Mouse (Mus musculus) heart, embryonic 11.5 days (tissue): Measurements from ENCODE around the gene Mfng. TPM values are rescaled to one million over a fixed set of nuclear protein-coding genes. Genes with fewer than 3 reads are reported as not detected.

Experiments
- ATAC-seq: fragments of 200-750 bp; cut with Nextera tagmentation; replicated peaks from 2 replicates; pipeline ENCODE4 v1.8.0; 2017; ENCODE audit warnings: moderate library complexity; ENCODE audit not compliant: insufficient number of reproducible peaks, low FRiP score, low TSS enrichment
- H3K27ac ChIP-seq: fragments of 300-500 bp; sonication (generic); 2 replicates; pipeline ENCODE4 v1.5.1; 2014; ENCODE audit warnings: mild to moderate bottlenecking, low read depth, low read length
- H3K27me3 ChIP-seq: fragments of 300-500 bp; sonication (generic); 2 replicates; pipeline ENCODE4 v1.6.1; 2014; ENCODE audit warnings: mild to moderate bottlenecking, low read length, mixed read lengths; ENCODE audit not compliant: control insufficient read depth, insufficient read depth
- H3K36me3 ChIP-seq: fragments of 300-500 bp; sonication (generic); 2 replicates; pipeline ENCODE4 v1.6.1; 2014; ENCODE audit warnings: mild to moderate bottlenecking, low read length, moderate library complexity, mixed read lengths; ENCODE audit not compliant: control insufficient read depth, insufficient read depth
- H3K4me1 ChIP-seq: fragments of 300-500 bp; sonication (generic); 2 replicates; pipeline ENCODE4 v1.6.1; 2014; ENCODE audit warnings: low read length; ENCODE audit not compliant: control insufficient read depth, insufficient read depth
- H3K4me2 ChIP-seq: fragments of 300-500 bp; sonication (generic); 2 replicates; pipeline ENCODE4 v1.6.1; 2014; ENCODE audit warnings: mild to moderate bottlenecking, moderate library complexity
- H3K4me3 ChIP-seq: fragments of 300-500 bp; sonication (generic); 2 replicates; pipeline ENCODE4 v1.5.1; 2014; ENCODE audit warnings: low read depth, low read length
- H3K9ac ChIP-seq: fragments of 300-500 bp; sonication (generic); 2 replicates; pipeline ENCODE4 v1.6.1; 2014; ENCODE audit warnings: mild to moderate bottlenecking, low read depth, low read length, moderate library complexity
- H3K9me3 ChIP-seq: fragments of 300-500 bp; sonication (generic); replicated peaks from 2 replicates; pipeline ENCODE4 v1.6.1; 2016; ENCODE audit warnings: low read length; ENCODE audit not compliant: control insufficient read depth
- WGBS: fragments of 180-500 bp; shearing (Covaris S2); extraction: QIAGEN DNeasy Blood & Tissue Kit; methylation state at CpG from one replicate; pipeline ENCODE4 v1.1.7; 2014; ENCODE audit not compliant: insufficient replicate concordance; 5-methylcytosine and 5-hydroxymethylcytosine counted together
- polyA plus RNA-seq: library from polyadenylated mRNA; unstranded; fragments of >200 nt; fragmentation: Nextera tagmentation; extraction: Ambion mirVana; gene quantifications from 2 replicates; pipeline ENCODE4 v1.2.1, GENCODE M21; 2014

The Mfng gene
- polyA plus RNA-seq, 1 experiment from 2014 or later: 3.0 TPM

- Histone ChIP-seq H3K27ac (no peak overlapping the region), H3K4me2 (no peak overlapping the region), H3K27me3 (no peaks in the 10 kb centered on the region), H3K36me3 (no peaks in the 10 kb centered on the region), H3K9ac (no peak overlapping the region), H3K4me3 (no peak overlapping the region), H3K4me1 (no peaks in the 10 kb centered on the region), H3K9me3 (0 out of 2 replicates have a peak, but pooled peaks cover 3% of the 10 kb centered on the region)
- no peak for ATAC-seq
- WGBS: 6% methylated on average over 5 of the region's 5 CpGs
Measured at GRCm38 (mm10) chr15:78744206-78744605, 29.1 kb downstream of the Mfng start.

- no peak overlapping the region for H3K9ac ChIP-seq
- H3K4me1 ChIP-seq: no peaks in the 10 kb centered on the region
- H3K27ac ChIP-seq: no peak overlapping the region
- H3K9me3 ChIP-seq: 0 out of 2 replicates have a peak, but pooled peaks cover 3% of the 10 kb centered on the region
- WGBS: 91% methylated on average over 7 of the region's 10 CpGs
- no peak for ATAC-seq
- H3K4me2 ChIP-seq: no peak overlapping the region
- H3K36me3 ChIP-seq: no peaks in the 10 kb centered on the region
- no peak overlapping the region for H3K4me3 ChIP-seq
- H3K27me3 ChIP-seq: no peaks in the 10 kb centered on the region
Measured at GRCm38 (mm10) chr15:78742831-78743230, 30.4 kb downstream of the Mfng start.

- Histone ChIP-seq H3K9ac (no peak overlapping the region), H3K27me3 (peaks cover 20% of the 10 kb centered on the region), H3K4me2 (no peak overlapping the region), H3K4me1 (no peaks in the 10 kb centered on the region), H3K27ac (no peak overlapping the region), H3K36me3 (no peaks in the 10 kb centered on the region), H3K9me3 (0 out of 2 replicates have a peak, but pooled peaks cover 3% of the 10 kb centered on the region), H3K4me3 (no peak overlapping the region)
- ATAC-seq: no peak
- WGBS: 56% methylated on average over 12 of the region's 12 CpGs
Measured at GRCm38 (mm10) chr15:78740662-78741061, 32.6 kb downstream of the Mfng start.

- no peak for ATAC-seq
- 49% methylated on average over 6 of the region's 6 CpGs for WGBS
Measured at GRCm38 (mm10) chr15:78737146-78737545, 36.1 kb downstream of the Mfng start.

GRCm38 (mm10) chr15:78736681-78737100 lies 36.6 kb downstream of the Mfng start:
- 0 out of 2 replicates have a peak, but pooled peaks cover 3% of the 10 kb centered on the region for H3K9me3 ChIP-seq
- ATAC-seq: no peak
- no peaks in the 10 kb centered on the region for H3K4me1 ChIP-seq
- no peaks in the 10 kb centered on the region for H3K36me3 ChIP-seq
- H3K27ac ChIP-seq: no peak overlapping the region
- no peak overlapping the region for H3K4me3 ChIP-seq
- H3K27me3 ChIP-seq: peaks cover 28% of the 10 kb centered on the region
- WGBS: 44% methylated on average over 7 of the region's 7 CpGs
- H3K4me2 ChIP-seq: no peak overlapping the region
- H3K9ac ChIP-seq: no peak overlapping the region

More at GRCm38 (mm10) chr15:78737146-78737545, 36.1 kb downstream of the Mfng start:
- Histone ChIP-seq H3K9me3 (0 out of 2 replicates have a peak, but pooled peaks cover 3% of the 10 kb centered on the region), H3K4me1 (no peaks in the 10 kb centered on the region), H3K4me3 (no peak overlapping the region), H3K27ac (no peak overlapping the region), H3K4me2 (no peak overlapping the region), H3K27me3 (peaks cover 28% of the 10 kb centered on the region), H3K9ac (no peak overlapping the region), H3K36me3 (no peaks in the 10 kb centered on the region)

- H3K9me3 ChIP-seq: 0 out of 2 replicates have a peak, but pooled peaks cover 3% of the 10 kb centered on the region
- H3K9ac ChIP-seq: no peak overlapping the region
- H3K27ac ChIP-seq: no peak overlapping the region
- WGBS: 55% methylated on average over 3 of the region's 3 CpGs
- no peak overlapping the region for H3K4me2 ChIP-seq
- H3K4me3 ChIP-seq: no peak overlapping the region
- H3K4me1 ChIP-seq: no peaks in the 10 kb centered on the region
- ATAC-seq: no peak
- peaks cover 28% of the 10 kb centered on the region for H3K27me3 ChIP-seq
- no peaks in the 10 kb centered on the region for H3K36me3 ChIP-seq
Measured at GRCm38 (mm10) chr15:78736181-78736579, 37.1 kb downstream of the Mfng start.

GRCm38 (mm10) chr15:78735431-78736180 lies 37.7 kb downstream of the Mfng start:
- H3K9ac ChIP-seq: no peak overlapping the region
- peaks cover 28% of the 10 kb centered on the region for H3K27me3 ChIP-seq
- no peaks in the 10 kb centered on the region for H3K36me3 ChIP-seq
- no peaks in the 10 kb centered on the region for H3K4me1 ChIP-seq
- H3K9me3 ChIP-seq: 0 out of 2 replicates have a peak, but pooled peaks cover 3% of the 10 kb centered on the region
- no peak for ATAC-seq
- WGBS: 36% methylated on average over 17 of the region's 17 CpGs
- H3K4me2 ChIP-seq: no peak overlapping the region
- H3K27ac ChIP-seq: no peak overlapping the region
- no peak overlapping the region for H3K4me3 ChIP-seq

GRCm38 (mm10) chr15:78731830-78732229 lies 41.4 kb downstream of the Mfng start:
- no peak for ATAC-seq
- H3K4me3 ChIP-seq: no peak overlapping the region
- 49% methylated on average over 4 of the region's 4 CpGs for WGBS
- no peaks in the 10 kb centered on the region for H3K9me3 ChIP-seq
- H3K4me1 ChIP-seq: no peaks in the 10 kb centered on the region
- H3K27ac ChIP-seq: no peak overlapping the region
- H3K36me3 ChIP-seq: no peaks in the 10 kb centered on the region
- no peak overlapping the region for H3K9ac ChIP-seq
- H3K27me3 ChIP-seq: peaks cover 21% of the 10 kb centered on the region
- no peak overlapping the region for H3K4me2 ChIP-seq
